Mouse (Mus musculus) T-helper 2 cell (primary cell): ENCODE results near the gene B4galt5.

Experiments used
- in situ Hi-C: fragments of 300-600 bp; cut with MboI, MseI; formaldehyde crosslinking; loops from one replicate; pipeline ENCODE4 v1.15.1; 2025; ENCODE audit warnings: high pct_unique_total_duplicates

The B4galt5 gene

DNA sequence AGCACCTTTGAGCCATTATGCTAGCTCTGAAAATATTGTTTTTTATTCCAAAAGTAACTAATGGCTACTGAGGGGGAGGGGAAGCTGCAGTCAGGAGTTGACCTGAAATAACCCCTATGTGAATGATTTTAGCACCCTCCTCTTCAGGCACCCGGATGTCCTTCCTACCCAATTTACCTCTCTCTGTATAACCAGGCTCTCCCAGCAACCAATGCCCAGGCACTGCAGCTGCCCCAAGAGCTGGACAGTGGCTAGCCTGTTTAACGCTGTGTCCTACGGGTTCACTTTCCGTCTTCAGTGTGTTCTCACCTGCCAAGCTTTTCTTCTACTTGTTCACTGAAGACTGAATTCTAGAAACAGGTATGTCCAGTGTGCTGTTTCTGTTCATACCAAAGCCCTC is 14.7 kb downstream of the B4galt5 start:
- in situ Hi-C loops = loop anchor here (5.0 kb wide), 1 partner anchor 43 kb away; no protein-coding TSS in a partner anchor

DNA sequence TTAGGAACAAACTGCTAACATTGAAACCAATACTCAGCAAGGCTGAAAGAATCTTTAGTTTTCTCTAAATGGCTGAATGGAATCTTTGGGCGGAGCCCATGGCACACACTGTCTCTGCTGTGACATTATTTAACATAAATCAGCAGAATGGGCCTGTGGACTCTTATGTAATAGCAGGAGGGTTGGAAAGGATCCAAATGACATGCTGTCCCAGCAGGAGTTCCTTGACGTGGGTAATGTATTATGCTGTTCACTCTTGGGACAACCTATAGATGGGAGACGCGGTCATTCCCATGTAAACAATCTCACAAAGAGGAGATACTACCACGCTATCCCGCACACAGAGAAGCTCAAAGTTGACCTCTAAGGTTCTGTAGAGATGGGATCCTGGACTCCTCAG is 15.5 kb downstream of the B4galt5 start:
- in situ Hi-C loops = loop anchor here (5.0 kb wide), 1 partner anchor 44 kb away; no protein-coding TSS in a partner anchor

DNA sequence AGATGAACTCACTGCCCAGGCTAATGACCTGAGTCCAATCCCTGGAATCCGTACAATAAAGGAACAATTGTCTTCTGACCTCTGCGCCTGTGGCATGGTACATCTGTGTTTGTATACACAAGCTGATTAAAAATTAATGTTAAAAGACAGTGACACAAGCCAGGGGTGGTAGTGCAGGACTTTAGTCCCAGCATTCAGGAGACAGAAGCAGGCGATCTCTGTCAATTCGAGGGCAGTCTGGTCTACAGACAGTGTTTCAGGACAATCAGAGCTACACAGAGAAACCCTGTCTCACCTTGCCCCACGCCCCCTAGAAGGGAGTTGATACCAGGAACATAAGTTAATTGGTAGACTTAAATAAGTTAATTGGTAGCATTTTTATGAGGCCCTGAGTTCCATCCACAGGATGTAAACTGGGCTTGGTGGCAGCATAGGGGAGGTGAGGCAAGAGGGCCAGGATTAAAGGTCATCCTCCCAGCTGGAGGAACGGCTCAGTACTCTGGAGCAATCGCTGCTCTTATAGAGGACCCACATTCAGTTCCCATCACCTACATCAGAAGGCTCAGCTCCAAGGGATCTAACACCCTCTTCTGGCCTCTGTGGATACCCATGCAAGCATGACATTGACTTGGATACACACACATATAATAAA is 16.5 kb downstream of the B4galt5 start:
- in situ Hi-C loops = loop anchor here (5.0 kb wide), 1 partner anchor 45 kb away; no protein-coding TSS in a partner anchor

DNA sequence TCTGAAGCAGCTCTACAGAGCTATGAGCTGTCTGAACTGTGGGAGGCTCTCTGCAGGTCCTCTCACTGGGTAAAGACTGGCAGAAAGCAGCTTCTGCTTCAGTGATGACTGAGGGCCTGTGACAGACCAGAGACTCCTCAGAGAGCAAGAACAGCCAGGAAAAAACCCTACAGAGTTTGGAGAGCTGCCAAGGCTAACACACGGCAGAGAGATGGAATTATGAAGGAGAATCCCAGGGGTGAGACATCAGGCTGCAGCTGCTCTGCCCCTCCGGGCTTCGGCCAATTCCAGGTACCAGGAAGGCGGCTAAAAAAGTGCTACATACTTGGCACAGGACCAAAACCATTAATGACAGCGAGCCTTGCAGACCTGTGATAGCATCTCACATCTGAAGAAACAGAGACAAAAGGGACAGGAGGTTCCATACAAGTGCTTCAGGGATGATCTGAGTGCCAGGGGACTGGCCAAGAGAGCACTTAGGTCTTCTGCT is 17.5 kb downstream of the B4galt5 start:
- in situ Hi-C loops = loop anchor here (5.0 kb wide), 1 partner anchor 46 kb away; no protein-coding TSS in a partner anchor

DNA sequence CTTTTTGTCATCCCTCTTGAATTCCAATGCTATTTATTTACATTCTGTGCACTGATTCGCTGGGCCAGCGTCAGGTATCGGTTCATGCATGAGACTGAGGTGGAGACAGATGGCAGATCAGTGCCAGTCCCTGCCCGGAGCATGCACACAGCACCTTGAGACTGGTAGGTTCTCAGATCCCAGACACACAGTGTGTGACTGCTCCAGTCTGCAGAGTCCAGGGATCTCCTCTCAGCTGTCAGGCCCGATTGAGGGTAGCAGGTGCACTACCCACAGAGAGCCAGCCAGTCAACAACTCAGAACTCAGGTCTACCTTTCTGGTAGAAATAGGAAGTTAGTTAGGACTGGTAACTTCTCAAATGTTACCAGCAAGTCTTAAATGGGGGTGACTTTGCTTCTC is 18.4 kb downstream of the B4galt5 start:
- in situ Hi-C loops = loop anchor here (5.0 kb wide), 1 partner anchor 47 kb away; no protein-coding TSS in a partner anchor

DNA sequence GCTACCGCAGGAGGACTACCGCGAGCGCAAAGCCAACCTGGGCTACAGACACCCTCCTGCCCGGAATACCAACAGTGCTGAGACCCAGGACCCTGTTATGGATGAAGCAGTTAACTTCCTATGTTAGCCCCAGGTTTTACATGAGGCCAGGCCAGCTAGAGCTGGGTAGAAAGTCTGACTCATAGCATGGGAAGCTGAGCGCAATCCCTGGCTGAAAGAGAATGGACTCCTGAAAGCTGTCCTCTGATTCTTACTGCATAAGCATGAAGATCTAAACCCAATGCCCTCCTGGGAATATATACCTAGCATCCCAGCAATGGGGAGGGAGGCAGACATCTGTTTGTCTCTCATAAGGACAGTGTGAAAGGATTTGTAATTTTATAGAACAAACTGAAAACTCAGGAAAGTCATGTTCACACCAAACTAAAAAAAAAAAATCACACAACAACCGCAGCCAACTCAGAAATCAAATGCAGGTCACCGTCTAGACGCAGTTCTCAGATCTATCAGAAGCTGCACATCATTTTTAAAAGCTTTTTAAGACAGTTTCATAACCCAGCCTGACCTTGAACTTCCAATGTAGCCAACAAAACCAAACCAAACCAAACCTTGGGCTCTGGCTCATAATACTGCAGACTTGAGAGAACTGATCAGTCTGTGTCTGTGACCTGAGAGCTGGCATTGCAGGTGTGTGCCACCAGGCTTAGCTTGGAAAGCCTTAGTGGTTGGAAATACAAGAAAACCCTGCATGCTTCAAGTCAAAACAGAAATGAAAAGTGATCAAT is 19.3 kb downstream of the B4galt5 start:
- in situ Hi-C loops = loop anchor here (5.0 kb wide), 2 partner anchors 48 to 73 kb away; no protein-coding TSS in a partner anchor

DNA sequence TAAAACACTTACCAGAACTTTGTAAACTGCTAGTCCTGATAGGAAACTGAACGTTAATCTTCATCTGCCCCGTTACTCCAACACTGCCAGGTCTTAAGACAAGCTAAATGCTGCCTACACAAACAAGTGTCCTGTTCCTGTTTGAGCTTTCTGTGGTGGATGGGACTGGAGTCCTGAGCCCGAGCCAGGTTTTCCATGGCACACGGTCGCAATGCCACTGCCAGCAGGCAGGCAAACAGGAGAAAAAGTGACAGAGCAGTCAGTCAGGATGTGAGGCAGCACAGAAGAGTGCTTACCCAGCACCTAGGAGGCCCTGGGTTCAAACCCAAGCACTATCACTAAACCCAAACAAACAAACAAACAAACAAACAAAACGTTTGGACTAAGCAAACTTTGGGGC is 20.6 kb downstream of the B4galt5 start:
- in situ Hi-C loops = loop anchor here (5.0 kb wide), 1 partner anchor 74 kb away; no protein-coding TSS in a partner anchor

DNA sequence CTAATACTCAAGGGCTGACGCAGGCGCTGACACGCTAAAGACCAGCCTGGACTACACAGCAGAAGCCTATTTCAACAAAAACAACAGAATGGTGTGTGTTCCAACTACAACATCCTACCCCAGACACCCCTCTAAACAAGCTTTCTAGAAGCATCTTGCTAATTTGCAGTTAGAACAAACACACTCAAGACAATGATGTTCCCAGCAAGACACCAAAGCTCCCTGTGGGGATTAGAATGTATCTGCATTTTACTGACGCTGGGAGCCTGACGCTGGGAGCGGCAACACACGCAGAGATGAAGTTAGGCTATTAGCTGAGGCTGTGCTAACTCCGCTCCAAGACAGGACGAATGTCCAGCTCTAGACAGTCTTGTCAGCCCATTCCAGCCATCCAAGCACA is 22.4 kb downstream of the B4galt5 start:
- in situ Hi-C loops = loop anchor here (5.0 kb wide), 1 partner anchor 76 kb away; no protein-coding TSS in a partner anchor

DNA sequence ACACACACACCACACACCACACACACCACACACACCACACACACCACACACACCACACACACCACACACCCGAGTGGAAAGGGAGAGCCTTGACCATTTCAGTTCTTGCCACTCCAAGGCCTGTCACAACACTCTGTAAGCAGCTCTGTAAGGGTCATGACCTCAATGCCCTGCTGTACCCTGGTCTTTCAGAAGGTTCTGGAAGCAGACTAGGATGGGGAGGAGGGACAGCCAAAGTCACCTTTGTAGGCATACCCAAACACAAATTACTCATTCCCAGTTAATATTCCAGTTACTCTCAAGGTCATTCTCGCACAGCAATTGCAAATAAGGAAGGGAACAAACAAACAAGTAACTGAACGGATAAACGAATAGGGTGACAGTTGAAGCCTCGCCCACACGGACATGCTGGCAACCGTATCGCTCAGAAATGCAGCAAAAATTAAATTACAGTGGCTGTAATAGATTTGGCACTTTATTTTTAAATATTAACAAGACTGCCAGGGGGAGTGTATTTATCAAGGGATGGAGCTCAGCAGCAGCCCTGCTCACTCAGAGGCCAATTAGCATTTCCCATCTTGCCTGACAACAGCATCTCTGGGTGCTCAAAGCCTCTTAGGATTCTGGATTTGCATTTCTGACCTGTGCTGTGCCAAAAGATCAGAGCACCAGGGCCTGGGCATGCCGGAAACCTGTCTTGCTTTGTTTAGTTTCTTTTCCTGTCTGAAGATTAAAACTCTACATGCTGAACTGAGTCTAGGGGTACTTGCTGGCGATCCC is 24.6 kb downstream of the B4galt5 start:
- in situ Hi-C loops = no loop called here

DNA sequence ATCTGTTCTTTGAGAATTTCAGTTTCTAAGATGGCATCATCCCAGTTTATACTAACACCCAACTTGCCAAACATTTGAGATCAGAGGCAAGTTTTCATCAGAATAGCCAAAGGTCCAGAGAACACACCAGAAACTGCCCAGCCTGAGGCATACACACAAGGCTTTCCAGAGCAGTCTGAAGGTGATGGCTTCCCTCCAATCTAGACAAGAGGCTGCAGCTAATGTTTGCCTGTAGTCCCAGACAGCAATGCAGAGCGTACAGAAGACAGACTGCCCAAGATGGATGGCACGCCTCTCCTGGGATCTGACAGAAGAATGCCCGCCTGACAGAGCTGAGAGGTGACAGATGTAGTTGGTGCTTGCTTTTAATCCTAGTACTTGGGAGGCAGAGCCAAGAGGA is 25.9 kb downstream of the B4galt5 start:
- in situ Hi-C loops = no loop called here

DNA sequence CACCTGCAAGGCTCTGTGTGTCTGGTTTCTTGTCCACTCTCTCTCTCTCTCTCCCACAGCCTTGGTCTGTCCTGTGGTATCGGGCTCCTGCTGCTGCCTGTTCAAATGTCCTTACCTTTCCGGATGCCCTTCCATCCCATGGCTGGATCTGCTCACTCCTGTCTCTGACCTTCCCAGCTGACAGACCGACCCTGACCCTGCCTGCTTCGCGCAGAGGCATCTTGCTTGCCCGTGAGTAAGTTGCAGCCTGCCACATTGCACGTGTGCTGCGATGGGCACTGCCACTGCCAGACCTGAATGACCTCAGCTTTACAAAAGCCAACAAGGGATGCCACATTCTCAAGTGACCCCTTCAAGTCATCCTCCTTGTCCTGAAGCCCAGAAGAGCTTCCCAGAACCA is 27.6 kb downstream of the B4galt5 start:
- in situ Hi-C loops = no loop called here

DNA sequence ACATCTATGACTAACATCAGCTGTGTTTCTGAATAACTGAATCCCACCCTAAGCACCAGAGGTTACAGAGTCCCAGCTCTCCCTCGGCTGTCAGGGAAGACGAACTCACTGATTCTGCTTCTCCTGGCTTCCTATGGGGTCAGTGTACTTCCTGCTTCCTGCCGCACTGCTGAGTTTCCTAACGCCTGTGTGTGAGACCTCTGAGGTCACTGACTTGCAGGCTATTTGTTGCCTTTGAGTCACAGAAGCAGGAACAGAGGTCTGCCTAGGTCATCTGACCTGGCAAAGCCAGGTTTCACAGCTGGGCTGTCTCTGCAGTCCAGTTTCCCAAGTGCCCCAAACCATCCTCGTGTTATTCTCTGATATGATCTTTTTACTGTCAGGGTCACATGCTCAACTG is 30.0 kb downstream of the B4galt5 start:
- in situ Hi-C loops = no loop called here

DNA sequence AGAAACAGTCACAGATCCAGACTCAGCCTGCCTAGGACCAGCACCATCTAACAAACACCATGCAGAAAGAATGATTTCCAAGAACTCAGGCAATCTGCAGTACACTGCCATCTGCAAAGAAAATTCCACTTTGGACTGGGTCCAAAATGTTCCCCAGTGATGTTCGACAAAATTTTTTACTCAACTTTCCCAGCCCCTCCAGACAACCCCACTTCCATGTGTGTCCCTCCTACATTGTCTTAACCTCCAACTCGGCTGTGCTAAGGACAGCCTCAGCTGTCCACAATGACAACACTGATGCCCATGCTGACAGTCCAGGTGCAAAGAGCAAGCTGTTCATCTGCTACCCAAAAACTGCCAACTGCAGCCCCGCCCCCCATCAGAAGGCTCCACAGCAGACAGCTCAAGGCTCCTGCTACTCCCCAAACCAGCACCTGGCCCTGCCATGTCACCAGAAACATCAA is 32.2 kb downstream of the B4galt5 start:
- in situ Hi-C loops = no loop called here

DNA sequence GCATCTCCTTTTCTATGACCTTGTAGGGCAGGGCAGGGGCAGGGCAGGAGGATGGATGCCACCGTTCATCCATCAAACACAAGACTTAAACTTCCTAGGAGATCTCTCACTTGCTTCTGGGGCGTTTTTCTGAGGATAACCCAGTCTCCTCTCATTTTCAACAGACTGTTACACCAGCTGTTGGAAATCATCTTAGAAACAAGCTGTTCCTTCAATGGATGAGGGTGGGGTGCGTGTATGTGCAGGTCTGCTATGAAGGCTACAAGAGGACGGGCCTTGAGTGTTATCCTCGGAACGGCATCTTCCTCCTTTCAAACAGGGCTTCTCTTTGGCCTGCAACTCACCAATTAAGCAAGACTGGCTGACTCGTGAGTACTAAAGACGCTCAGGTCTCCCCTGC is 34.5 kb downstream of the B4galt5 start:
- in situ Hi-C loops = no loop called here

DNA sequence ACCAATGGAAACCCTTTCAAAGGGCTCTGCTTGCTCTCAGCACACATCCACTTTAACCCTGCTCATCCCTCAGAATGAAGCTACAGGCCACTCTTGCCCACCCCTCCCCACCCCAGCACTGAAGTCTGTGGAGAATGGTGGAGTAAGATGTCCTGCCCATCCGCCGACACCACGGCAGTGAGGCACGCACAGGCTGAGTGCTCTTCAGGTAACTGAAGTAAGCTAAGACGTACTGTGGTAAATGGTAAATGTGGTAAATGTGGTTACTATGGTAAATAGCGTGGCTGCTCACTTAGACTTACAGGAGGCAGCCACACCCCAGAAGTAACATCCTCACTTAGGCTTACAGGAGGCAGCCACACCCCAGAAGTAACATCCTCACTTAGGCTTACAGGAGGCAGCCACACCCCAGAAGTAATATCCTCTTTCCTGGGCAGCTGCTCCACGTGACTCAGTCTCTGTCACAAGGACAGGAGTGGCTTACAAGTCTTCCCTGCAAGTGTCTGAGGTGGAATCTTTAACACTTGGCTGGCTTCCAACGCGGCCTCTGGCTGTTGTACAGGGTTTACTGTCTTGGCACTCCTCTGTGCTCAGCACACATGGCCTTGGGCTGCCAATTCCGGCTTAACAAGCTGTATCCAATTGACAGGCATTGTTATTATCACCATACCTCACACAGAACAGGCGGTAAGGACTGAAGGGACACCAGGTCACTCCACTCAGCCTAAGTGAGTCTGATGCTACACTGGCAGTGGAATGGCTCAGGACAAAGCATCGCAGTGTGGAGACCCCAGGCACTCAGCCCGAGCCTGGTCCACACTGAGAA is 35.3 kb downstream of the B4galt5 start:
- in situ Hi-C loops = no loop called here

DNA sequence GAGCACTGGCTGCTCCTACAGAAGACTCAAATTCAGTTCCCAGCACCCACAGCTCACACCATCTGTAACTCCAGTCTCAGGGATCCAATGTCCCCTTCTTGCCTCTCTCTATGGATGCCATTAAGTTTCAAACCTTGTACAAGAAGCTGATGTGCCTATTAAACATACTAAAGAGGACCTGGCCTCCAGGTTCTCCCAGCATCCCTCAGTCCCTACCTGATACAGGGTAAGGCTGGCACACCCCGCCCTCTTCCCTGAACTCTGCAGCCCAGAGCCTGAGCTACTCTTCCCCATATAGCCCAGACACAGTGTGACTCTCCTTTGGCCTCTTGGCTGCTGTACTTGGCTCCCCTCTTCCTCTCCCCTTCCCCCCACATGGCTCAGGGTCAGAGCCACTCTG is 38.9 kb downstream of the B4galt5 start:
- in situ Hi-C loops = no loop called here

DNA sequence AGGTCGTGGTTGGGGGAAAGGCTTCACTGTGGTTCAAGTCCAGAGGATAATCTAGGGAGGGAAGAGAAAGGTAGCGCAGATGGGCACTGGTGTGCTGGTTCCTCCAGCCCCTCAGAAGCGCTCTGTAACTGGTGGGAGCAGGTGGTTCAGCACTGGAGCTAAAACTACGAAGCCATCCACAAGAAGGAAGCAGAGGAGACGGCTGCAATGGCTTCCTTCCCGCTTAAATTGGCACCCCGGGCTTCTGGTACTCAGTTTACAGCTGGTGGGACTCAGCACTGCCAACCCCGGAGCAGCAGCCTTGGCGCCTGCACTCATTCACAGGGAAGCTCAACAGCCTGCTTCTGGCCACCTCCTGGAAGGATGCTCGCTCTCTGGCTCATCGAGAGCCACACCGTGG is 39.7 kb downstream of the B4galt5 start:
- in situ Hi-C loops = no loop called here

DNA sequence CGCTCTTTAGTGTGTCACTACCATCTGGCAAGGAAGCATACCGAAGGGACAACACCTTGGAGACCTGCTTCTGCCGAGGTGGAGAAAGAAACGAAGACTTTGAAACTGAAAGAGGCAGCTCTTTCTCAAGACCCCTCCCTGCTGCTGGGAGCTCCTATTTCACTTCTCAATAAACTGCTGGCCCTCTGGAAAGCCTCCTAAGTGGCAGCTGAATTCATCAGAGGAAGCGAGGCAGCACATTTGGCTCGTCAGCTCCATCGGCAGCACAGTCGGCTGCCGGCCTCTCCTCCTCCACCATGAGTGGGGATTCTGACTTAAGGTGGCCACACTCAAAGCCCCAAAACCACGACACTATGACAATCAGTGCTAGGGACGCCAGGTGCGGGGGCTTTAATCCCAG is 41.3 kb downstream of the B4galt5 start:
- in situ Hi-C loops = no loop called here

DNA sequence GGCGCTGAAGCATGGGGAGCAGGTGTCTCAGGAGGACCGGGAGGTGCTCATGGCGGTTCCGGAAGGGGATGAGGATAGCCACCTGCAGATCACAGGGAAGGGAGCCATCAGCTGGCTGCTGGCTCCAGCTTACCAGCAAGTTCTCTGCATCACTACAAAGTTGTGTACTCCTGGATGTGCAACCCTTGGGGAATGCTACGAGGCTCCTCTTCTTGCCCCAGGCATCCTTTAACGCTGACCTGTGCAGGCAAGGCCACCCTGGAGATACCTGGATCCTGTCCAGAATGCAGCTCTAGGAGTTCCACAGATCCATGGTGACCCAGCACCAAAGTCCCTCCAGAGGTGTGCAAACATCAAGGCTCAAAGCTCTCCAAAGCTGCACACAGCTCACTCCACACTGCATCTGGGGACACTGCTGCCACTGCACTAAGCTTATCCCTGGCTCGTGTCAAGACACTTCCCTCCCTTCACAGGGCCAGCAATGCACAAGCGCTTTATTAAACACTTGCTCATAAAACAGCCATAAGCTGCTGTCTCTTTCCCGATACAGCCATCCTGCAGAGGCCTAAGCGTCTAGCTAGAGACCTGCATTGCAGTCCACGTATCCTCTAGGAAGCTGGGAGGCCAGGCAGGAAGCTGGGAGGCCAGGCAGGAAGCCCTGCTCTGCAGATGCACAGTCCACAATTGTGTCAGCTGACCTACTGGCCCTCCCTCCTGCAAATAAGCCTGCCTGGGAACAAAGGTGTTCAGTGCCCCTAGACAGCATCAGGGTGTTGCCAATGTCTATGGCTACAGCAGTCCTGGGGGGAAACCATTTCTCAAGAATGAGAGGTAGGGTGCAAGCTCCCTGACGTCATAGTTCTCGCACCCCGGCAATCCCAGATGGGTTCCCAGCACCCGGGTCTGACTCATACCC is 42.1 kb downstream of the B4galt5 start:
- in situ Hi-C loops = no loop called here

DNA sequence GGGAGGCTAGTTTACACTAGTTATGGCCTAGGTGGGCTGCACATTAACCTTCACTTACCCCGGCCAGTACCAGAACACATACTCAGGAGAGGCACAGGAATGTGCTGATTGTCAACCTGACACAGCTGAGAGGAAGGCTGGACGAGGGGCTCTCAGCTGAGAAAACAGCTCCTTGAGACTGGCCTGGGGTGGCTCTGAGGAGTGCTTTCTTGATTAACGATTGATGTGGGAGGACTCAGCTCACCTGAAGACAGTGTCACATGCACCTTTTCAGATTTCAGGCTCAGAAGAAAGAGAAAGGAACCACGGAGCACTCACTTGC is 42.7 kb downstream of the B4galt5 start:
- in situ Hi-C loops = no loop called here
